Mouse (Mus musculus) thymus, adult 18-20 months (tissue): Measurements from ENCODE around the gene Cxcl12.

Experiments
- DNase-seq, 2 experiments: peaks; one replicate each; pipeline ENCODE4 v3.0.0; 2022; ENCODE audit warnings: mixed read lengths in 2 of 2

The Cxcl12 gene

DNA sequence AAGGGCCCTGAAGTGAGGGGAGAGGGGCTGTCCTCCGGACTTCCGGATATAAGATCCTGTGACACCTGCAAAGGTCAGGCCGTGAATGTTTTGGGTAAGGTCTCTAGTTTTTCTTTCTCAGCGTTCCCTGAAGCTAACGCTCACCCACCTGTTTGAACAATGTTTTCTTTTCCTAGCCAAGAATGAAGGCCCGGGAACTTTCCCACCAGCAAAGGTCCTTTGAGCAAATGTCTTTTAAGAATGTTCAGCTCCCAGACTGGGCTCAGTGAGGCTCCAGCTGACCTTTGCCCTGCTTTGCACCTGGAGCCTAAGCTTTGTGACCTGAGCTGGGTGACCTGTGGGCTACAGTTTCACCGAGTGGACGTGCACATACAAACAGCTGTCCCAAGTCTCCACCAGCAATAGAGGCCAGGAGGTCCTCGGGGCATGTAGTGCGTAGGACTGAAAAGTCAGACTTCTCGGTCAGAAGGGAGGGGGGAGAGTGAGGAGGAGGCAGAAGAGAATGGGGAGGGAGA is 52.6 kb downstream of the Cxcl12 start:
- no peak for DNase-seq
